Mouse (Mus musculus) kidney, postnatal 0 days (tissue): ENCODE measurements around the gene Hnrnph3. TPM values are rescaled to one million over a fixed set of nuclear protein-coding genes. Genes with fewer than 3 reads are reported as not detected.

Experiments
- ATAC-seq: fragments of 200-750 bp; cut with Nextera tagmentation; replicated peaks from 2 replicates; pipeline ENCODE4 v1.8.0; 2017; ENCODE audit warnings: low read depth, moderate number of reproducible peaks, moderate TSS enrichment, moderate library complexity; ENCODE audit not compliant: low FRiP score
- DNase-seq: peaks from one replicate; pipeline ENCODE4 v3.0.0-alpha.2; 2016; ENCODE audit warnings: low spot score
- H3K27ac ChIP-seq: fragments of 300-500 bp; sonication (generic); 2 replicates; pipeline ENCODE4 v1.5.1; 2014; ENCODE audit warnings: mild to moderate bottlenecking
- H3K27me3 ChIP-seq: fragments of 300-500 bp; sonication (generic); 2 replicates; pipeline ENCODE4 v1.6.1; 2014; ENCODE audit warnings: low read length, mixed read lengths; ENCODE audit not compliant: insufficient read depth
- H3K36me3 ChIP-seq: fragments of 300-500 bp; sonication (generic); 2 replicates; pipeline ENCODE4 v1.6.1; 2014; ENCODE audit warnings: low read length, mixed read lengths; ENCODE audit not compliant: insufficient read depth
- H3K4me1 ChIP-seq: fragments of 300-500 bp; sonication (generic); replicated peaks from 2 replicates; pipeline ENCODE4 v1.6.1; 2014; ENCODE audit warnings: antibody characterized with exemption, low read length, mixed read lengths; ENCODE audit not compliant: insufficient read depth
- H3K4me2 ChIP-seq: fragments of 300-500 bp; sonication (generic); 2 replicates; pipeline ENCODE4 v1.6.1; 2014; ENCODE audit warnings: mild to moderate bottlenecking, low read length, moderate library complexity, mixed read lengths
- H3K4me3 ChIP-seq: fragments of 300-500 bp; sonication (generic); replicated peaks from 2 replicates; pipeline ENCODE4 v1.5.1; 2014; ENCODE audit warnings: low read depth, low read length
- H3K9ac ChIP-seq: fragments of 300-500 bp; sonication (generic); 2 replicates; pipeline ENCODE4 v1.6.1; 2014; ENCODE audit warnings: low read depth, low read length
- H3K9me3 ChIP-seq: fragments of 300-500 bp; sonication (generic); replicated peaks from 2 replicates; pipeline ENCODE4 v1.6.1; 2016; ENCODE audit warnings: low read length, inconsistent platforms, mixed read lengths
- CTCF ChIP-seq: IDR thresholded peaks from 2 replicates; pipeline ENCODE4 v1.5.1; 2016; ENCODE audit warnings: antibody characterized with exemption, low read depth, mild to moderate bottlenecking, moderate library complexity
- WGBS: fragments of 180-500 bp; shearing (Covaris S2); extraction: QIAGEN DNeasy Blood & Tissue Kit; methylation state at CpG from one replicate; pipeline ENCODE4 v1.1.7; 2014; 5-methylcytosine and 5-hydroxymethylcytosine counted together
- polyA plus RNA-seq: library from polyadenylated mRNA; unstranded; fragments of >200 nt; fragmentation: Nextera tagmentation; extraction: Ambion mirVana; gene quantifications from 2 replicates; pipeline ENCODE4 v1.2.1, GENCODE M21; 2015

Hnrnph3 gene
- polyA plus RNA-seq, result 56.7 and 57.8 TPM in 2 replicates

DNA sequence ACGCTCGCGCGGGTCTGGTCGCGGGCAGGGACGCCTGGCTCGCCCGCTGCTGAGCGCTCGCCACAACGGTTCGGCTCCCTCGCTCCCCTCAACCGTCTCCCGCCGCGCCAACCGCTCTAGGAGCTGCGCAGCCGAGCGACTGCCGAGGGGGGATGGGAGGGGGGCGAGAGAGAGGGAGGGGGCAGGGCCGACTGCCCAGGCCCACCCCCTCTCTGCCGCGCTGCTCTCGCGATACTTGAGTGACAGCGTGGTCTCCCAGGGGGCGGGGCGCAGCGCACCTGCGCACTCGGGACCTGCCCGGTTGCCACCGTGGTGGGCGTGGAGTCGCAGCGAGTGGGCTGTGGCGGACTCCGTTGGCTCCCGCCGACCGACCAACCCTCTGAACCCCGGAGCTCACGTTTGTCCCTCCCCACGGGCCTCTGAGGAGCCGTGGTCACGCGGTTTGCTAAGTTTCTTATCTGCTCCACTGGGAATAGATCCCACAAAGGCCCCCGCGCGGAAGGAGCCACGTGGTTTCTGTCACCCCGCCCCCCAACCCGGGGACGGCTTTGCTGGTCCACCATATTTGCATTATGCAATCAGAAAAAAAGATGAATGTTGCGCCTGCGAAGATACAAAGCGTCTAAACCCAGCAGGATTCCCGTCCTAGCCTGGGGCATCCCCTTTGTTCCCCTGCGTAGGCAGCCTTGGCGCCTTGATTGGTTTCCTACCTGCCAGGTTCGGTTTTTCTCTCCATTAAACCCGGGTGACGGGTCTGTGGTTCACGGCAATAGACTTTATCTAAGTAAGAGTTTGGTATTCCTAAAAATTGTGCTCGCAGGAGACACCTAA, at the start of gene Hnrnph3, which contains the start of gene Pbld2:
Gene Hnrnph3 (minus strand): TSS at position 469 of the 831 bp plus-strand sequence.
Gene Pbld2 (plus strand): TSS at position 567 of the 831 bp plus-strand sequence.
- peak within 1 kb of the TSS; percentile 100 for H3K27ac ChIP-seq
- no peak for TF ChIP-seq CTCF
- H3K27me3 ChIP-seq, result no peaks in the 10 kb centered on the region
- H3K9ac ChIP-seq, result peak within 1 kb of the TSS; percentile 99
- 0 out of 2 replicates have a peak, but pooled peaks cover 24% of the 10 kb centered on the region for H3K4me1 ChIP-seq
- H3K4me2 ChIP-seq, result peak within 1 kb of the TSS; percentile 67
- under 1% methylated on average over 64 of the region's 69 CpGs for WGBS
- ATAC-seq (peak; percentile 96), DNase-seq (peak; percentile 98)
- H3K36me3 ChIP-seq, result no peaks in the 10 kb centered on the region
- H3K9me3 ChIP-seq, result no peaks in the 10 kb centered on the region
- peak within 1 kb of the TSS; percentile 89 for H3K4me3 ChIP-seq

- peak; percentile 90 for TF ChIP-seq CTCF
- ATAC-seq, result peak; percentile 76; the same call in 1 of the 2 replicates
Measured at GRCm38 (mm10) chr10:63065988-63066387, 42.0 kb upstream of the Hnrnph3 start.

DNA sequence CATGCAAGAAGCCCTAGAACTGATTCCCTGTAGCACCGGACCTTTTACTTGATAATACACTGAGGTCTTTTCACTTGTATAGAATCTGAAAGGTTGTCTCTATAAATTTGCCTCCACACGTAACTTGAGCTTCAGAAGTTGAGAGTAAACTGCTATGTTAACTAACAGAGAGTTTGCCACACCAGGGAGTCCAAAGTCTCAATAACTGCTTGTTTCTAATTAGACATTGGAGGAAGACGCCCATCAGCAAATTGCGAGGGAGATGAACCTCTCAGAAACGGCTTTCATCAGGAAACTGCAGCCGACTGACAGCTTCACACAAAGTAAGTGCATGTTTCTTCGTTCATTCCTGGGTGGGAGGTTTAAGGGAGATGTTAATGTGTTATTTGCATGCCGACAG, 41.5 kb upstream of the Hnrnph3 start:
- no peak for TF ChIP-seq CTCF
- H3K9ac ChIP-seq, result no peak overlapping the region
- H3K27me3 ChIP-seq, result no peaks in the 10 kb centered on the region
- DNase-seq (no peak), ATAC-seq (no peak)
- no peak overlapping the region for H3K27ac ChIP-seq
- no peaks in the 10 kb centered on the region for H3K36me3 ChIP-seq
- H3K4me2 ChIP-seq, result no peak overlapping the region
- 55% methylated on average over 8 of the region's 8 CpGs for WGBS
- no peaks in the 10 kb centered on the region for H3K4me1 ChIP-seq
- H3K4me3 ChIP-seq, result no peak overlapping the region
- no peaks in the 10 kb centered on the region for H3K9me3 ChIP-seq

More at GRCm38 (mm10) chr10:63065988-63066387, 42.0 kb upstream of the Hnrnph3 start:
- H3K4me3 ChIP-seq, result no peak overlapping the region
- WGBS, result 5% methylated on average over 5 of the region's 5 CpGs
- H3K4me1 ChIP-seq, result no peaks in the 10 kb centered on the region
- H3K27ac ChIP-seq, result no peak overlapping the region
- peak; percentile 89 for DNase-seq
- no peaks in the 10 kb centered on the region for H3K36me3 ChIP-seq
- H3K27me3 ChIP-seq, result no peaks in the 10 kb centered on the region
- no peak overlapping the region for H3K4me2 ChIP-seq
- H3K9ac ChIP-seq, result no peak overlapping the region
- H3K9me3 ChIP-seq, result no peaks in the 10 kb centered on the region

GRCm38 (mm10) chr10:63064516-63064915, 40.5 kb upstream of the Hnrnph3 start:
- ATAC-seq (no peak), DNase-seq (no peak)
- Histone ChIP-seq H3K4me3 (no peak overlapping the region), H3K9ac (no peak overlapping the region), H3K9me3 (no peaks in the 10 kb centered on the region), H3K4me1 (no peaks in the 10 kb centered on the region), H3K36me3 (no peaks in the 10 kb centered on the region), H3K4me2 (no peak overlapping the region), H3K27me3 (no peaks in the 10 kb centered on the region), H3K27ac (no peak overlapping the region)
- no peak for TF ChIP-seq CTCF
- WGBS, result 70% methylated on average over 9 of the region's 9 CpGs

- H3K36me3 ChIP-seq, result no peaks in the 10 kb centered on the region
- H3K9ac ChIP-seq, result no peak overlapping the region
- no peak overlapping the region for H3K4me2 ChIP-seq
- DNase-seq, result no peak
- no peaks in the 10 kb centered on the region for H3K27me3 ChIP-seq
- WGBS, result 87% methylated on average over 7 of the region's 7 CpGs
- no peak overlapping the region for H3K4me3 ChIP-seq
- no peak for TF ChIP-seq CTCF
- no peaks in the 10 kb centered on the region for H3K4me1 ChIP-seq
- no peak for ATAC-seq
- H3K27ac ChIP-seq, result no peak overlapping the region
- H3K9me3 ChIP-seq, result no peaks in the 10 kb centered on the region
Measured at GRCm38 (mm10) chr10:63063365-63063764, 39.3 kb upstream of the Hnrnph3 start.

- Histone ChIP-seq H3K27ac (no peak overlapping the region), H3K4me1 (no peaks in the 10 kb centered on the region), H3K4me2 (no peak overlapping the region), H3K9ac (no peak overlapping the region), H3K9me3 (no peaks in the 10 kb centered on the region), H3K36me3 (no peaks in the 10 kb centered on the region), H3K27me3 (no peaks in the 10 kb centered on the region), H3K4me3 (no peak overlapping the region)
- no peak for ATAC-seq
- DNase-seq, result no peak
- TF ChIP-seq CTCF, result no peak
- 89% methylated on average over 5 of the region's 5 CpGs for whole genome bisulfite sequencing
Measured at GRCm38 (mm10) chr10:63062696-63063095, 38.7 kb upstream of the Hnrnph3 start.
